Mouse (Mus musculus) megakaryocyte, adult 5-6 weeks (primary cell): Measurements from ENCODE around the gene Coq9. TPM values are rescaled to one million over a fixed set of nuclear protein-coding genes. Genes with fewer than 3 reads are reported as not detected.
A peak's percentile ranks its signal among the peaks of the same experiment; 100 is the strongest.

Experiments used
- ATAC-seq: 2 replicates; pipeline ENCODE4 v1.8.0; 2016; ENCODE audit warnings: mild to moderate bottlenecking, inconsistent platforms; ENCODE audit not compliant: poor library complexity, severe bottlenecking
- total RNA-seq, 2 experiments: library from RNA; stranded (forward) in 1 of 2; stranded (reverse) in 1 of 2; fragments of 153-499, 151-499 nt in 1 of 2; fragments of 221-1000, 200-1000 nt in 1 of 2; gene quantifications; 2 replicates each; pipeline versions ENCODE4 v1.2.3 to v1.2.4; 2015 to 2017

The Coq9 gene
- total RNA-seq, 2 experiments from 2014 or later = 12.8 to 24.8 TPM

- ATAC-seq = no peak
Measured at GRCm38 (mm10) chr8:94866921-94867320, 28.8 kb downstream of the Coq9 start.

GRCm38 (mm10) chr8:94869146-94869545 lies 31.0 kb downstream of the Coq9 start:
- no peak for ATAC-seq

- ATAC-seq = no peak
Measured at GRCm38 (mm10) chr8:94870003-94870402, 31.9 kb downstream of the Coq9 start.

GRCm38 (mm10) chr8:94870474-94871107 lies 32.5 kb downstream of the Coq9 start:
- peak; percentile 25 for ATAC-seq

- ATAC-seq = no peak
Measured at GRCm38 (mm10) chr8:94871108-94871894, 33.2 kb downstream of the Coq9 start.

GRCm38 (mm10) chr8:94872156-94872555 lies 34.0 kb downstream of the Coq9 start:
- ATAC-seq = no peak

- no peak for ATAC-seq
Measured at GRCm38 (mm10) chr8:94872576-94872975, 34.5 kb downstream of the Coq9 start.

- peak; percentile 56 for ATAC-seq
Measured at GRCm38 (mm10) chr8:94874358-94874757, 36.2 kb downstream of the Coq9 start.

- ATAC-seq = no peak
Measured at GRCm38 (mm10) chr8:94875096-94875870, 37.2 kb downstream of the Coq9 start.

- ATAC-seq = 0 out of 2 replicates have a peak, but pooled peaks have one; percentile 1
Measured at GRCm38 (mm10) chr8:94875871-94876150, 37.7 kb downstream of the Coq9 start.

- ATAC-seq = peak; percentile 83
Measured at GRCm38 (mm10) chr8:94876197-94876730, 38.1 kb downstream of the Coq9 start, which contains the start of gene Dok4. Dok4 (minus strand) TSS chr8:94876330.

GRCm38 (mm10) chr8:94876820-94877219 lies 38.7 kb downstream of the Coq9 start:
- ATAC-seq = no peak

GRCm38 (mm10) chr8:94880742-94881141 lies 42.6 kb downstream of the Coq9 start:
- ATAC-seq = no peak

- peak; percentile 15; the same call in 1 of the 2 replicates for ATAC-seq
Measured at GRCm38 (mm10) chr8:94888383-94889036, 50.4 kb downstream of the Coq9 start.

GRCm38 (mm10) chr8:94892917-94893316 lies 54.8 kb downstream of the Coq9 start:
- no peak for ATAC-seq

GRCm38 (mm10) chr8:94899262-94899661 lies 61.1 kb downstream of the Coq9 start:
- ATAC-seq = peak; percentile 49

- no peak for ATAC-seq
Measured at GRCm38 (mm10) chr8:94900617-94901016, 62.5 kb downstream of the Coq9 start.

GRCm38 (mm10) chr8:94901031-94901430 lies 62.9 kb downstream of the Coq9 start:
- no peak for ATAC-seq

- no peak for ATAC-seq
Measured at GRCm38 (mm10) chr8:94903709-94904108, 65.6 kb downstream of the Coq9 start.
